Mouse (Mus musculus) kidney, embryonic 14.5 days (tissue): ENCODE results near the gene Ipo4. TPM values are rescaled to one million over a fixed set of nuclear protein-coding genes. Genes with fewer than 3 reads are reported as not detected.

Source experiments
- ATAC-seq: fragments of 200-750 bp; cut with Nextera tagmentation; 2 replicates; pipeline ENCODE4 v1.8.0; 2017; ENCODE audit warnings: moderate number of reproducible peaks, mild to moderate bottlenecking, moderate TSS enrichment, moderate library complexity; ENCODE audit not compliant: low FRiP score, low TSS enrichment
- H3K27ac ChIP-seq: fragments of 300-500 bp; sonication (generic); 2 replicates; pipeline ENCODE4 v1.5.1; 2014; ENCODE audit warnings: low read depth, mild to moderate bottlenecking, low read length, moderate library complexity, mixed read lengths
- H3K27me3 ChIP-seq: fragments of 300-500 bp; sonication (generic); 2 replicates; pipeline ENCODE4 v1.6.1; 2014; ENCODE audit warnings: mild to moderate bottlenecking, low read length; ENCODE audit not compliant: control insufficient read depth, insufficient read depth
- H3K36me3 ChIP-seq: fragments of 300-500 bp; sonication (generic); 2 replicates; pipeline ENCODE4 v1.6.1; 2014; ENCODE audit warnings: low read length, mixed read lengths; ENCODE audit not compliant: control insufficient read depth, insufficient read depth
- H3K4me1 ChIP-seq: fragments of 300-500 bp; sonication (generic); 2 replicates; pipeline ENCODE4 v1.6.1; 2014; ENCODE audit warnings: low read length, mixed read lengths; ENCODE audit not compliant: control insufficient read depth, insufficient read depth
- H3K4me2 ChIP-seq: fragments of 300-500 bp; sonication (generic); replicated peaks from 2 replicates; pipeline ENCODE4 v1.6.1; 2014; ENCODE audit warnings: low read depth, mild to moderate bottlenecking, low read length
- H3K4me3 ChIP-seq: fragments of 300-500 bp; sonication (generic); 2 replicates; pipeline ENCODE4 v1.5.1; 2014; ENCODE audit warnings: mild to moderate bottlenecking, low read length
- H3K9ac ChIP-seq: fragments of 300-500 bp; sonication (generic); 2 replicates; pipeline ENCODE4 v1.6.1; 2014; ENCODE audit warnings: low read depth, mild to moderate bottlenecking, low read length, moderate library complexity
- H3K9me3 ChIP-seq: fragments of 300-500 bp; sonication (generic); 2 replicates; pipeline ENCODE4 v1.6.1; 2016; ENCODE audit warnings: low read length; ENCODE audit not compliant: control insufficient read depth
- WGBS: fragments of 180-500 bp; shearing (Covaris S2); extraction: QIAGEN DNeasy Blood & Tissue Kit; methylation state at CpG from one replicate; pipeline ENCODE4 v1.1.7; 2014; 5-methylcytosine and 5-hydroxymethylcytosine counted together
- polyA plus RNA-seq: library from polyadenylated mRNA; unstranded; fragments of >200 nt; fragmentation: Nextera tagmentation; extraction: Ambion mirVana; gene quantifications from 2 replicates; pipeline ENCODE4 v1.2.1, GENCODE M21; 2014

The Ipo4 gene
- polyA plus RNA-seq, 1 experiment from 2014 or later = 119 TPM

- Histone ChIP-seq H3K4me2 (peak within 1 kb of the TSS; percentile 78), H3K27ac (peak within 1 kb of the TSS; percentile 70; the same call in 1 of the 2 replicates), H3K4me3 (peak within 1 kb of the TSS; percentile 70), H3K27me3 (no peaks in the 10 kb centered on the region), H3K36me3 (peaks cover 15% of the 10 kb centered on the region; the same call in 1 of the 2 replicates), H3K9ac (peak within 1 kb of the TSS; percentile 78), H3K4me1 (peaks cover 19% of the 10 kb centered on the region), H3K9me3 (no peaks in the 10 kb centered on the region)
- WGBS = 2% methylated on average over 21 of the region's 32 CpGs
- ATAC-seq = peak; percentile 90
These were observed 57.7 kb downstream of the Ipo4 start, which contains the start of gene Psme1 for GRCm38 (mm10) chr14:55577871-55578667. Psme1 (plus strand) TSS chr14:55578123.

- Histone ChIP-seq H3K27me3 (no peaks in the 10 kb centered on the region), H3K4me2 (no peak overlapping the region), H3K36me3 (peaks cover 8% of the 10 kb centered on the region; the same call in 1 of the 2 replicates), H3K4me3 (no peak overlapping the region), H3K4me1 (peaks cover 19% of the 10 kb centered on the region), H3K9ac (no peak overlapping the region), H3K9me3 (no peaks in the 10 kb centered on the region), H3K27ac (no peak overlapping the region)
- 78% methylated on average over 16 of the region's 16 CpGs for WGBS
- no peak for ATAC-seq
These were observed 59.4 kb downstream of the Ipo4 start for GRCm38 (mm10) chr14:55576376-55576775.

- Histone ChIP-seq H3K27me3 (no peaks in the 10 kb centered on the region), H3K36me3 (peaks cover 3% of the 10 kb centered on the region; the same call in 1 of the 2 replicates), H3K4me1 (peaks cover 19% of the 10 kb centered on the region), H3K4me3 (no peak overlapping the region), H3K9me3 (no peaks in the 10 kb centered on the region), H3K4me2 (peak overlapping the region; percentile 13; the same call in 1 of the 2 replicates), H3K9ac (no peak overlapping the region), H3K27ac (no peak overlapping the region)
- 76% methylated on average over 13 of the region's 13 CpGs for WGBS
- no peak for ATAC-seq
These were observed 60.0 kb downstream of the Ipo4 start for GRCm38 (mm10) chr14:55575711-55576110.

Other genes starting within 250 kb of the Ipo4 start
- 60.2 and 96.4 TPM in 2 replicates for gene Dhrs4, start 157.2 kb downstream of the Ipo4 start, polyA plus RNA-seq
- 3.0 and 3.8 TPM in 2 replicates for gene Carmil3, start 145.3 kb downstream of the Ipo4 start, polyA plus RNA-seq
- 0.18 TPM in 1 of 2 replicates, not detected in the other for gene Cpne6, start 125.5 kb downstream of the Ipo4 start, polyA plus RNA-seq
- gene Nrl, start 111.0 kb downstream of the Ipo4 start, polyA plus RNA-seq = not detected in 2 replicates
- gene Pck2, start 95.7 kb downstream of the Ipo4 start, polyA plus RNA-seq = 25.0 and 37.1 TPM in 2 replicates
- gene Dcaf11, start 76.0 kb downstream of the Ipo4 start, polyA plus RNA-seq = 62.9 and 90.2 TPM in 2 replicates
- 0.66 and 1.5 TPM in 2 replicates for gene A730061H03Rik, start 75.6 kb downstream of the Ipo4 start, polyA plus RNA-seq
- 0.96 and 1.0 TPM in 2 replicates for gene Fitm1, start 60.3 kb downstream of the Ipo4 start, polyA plus RNA-seq
- 131 and 142 TPM in 2 replicates for gene Psme1, start 57.8 kb downstream of the Ipo4 start, polyA plus RNA-seq
- 5.6 and 7.5 TPM in 2 replicates for gene Emc9, start 50.7 kb downstream of the Ipo4 start, polyA plus RNA-seq
- gene Psme2, start 44.8 kb downstream of the Ipo4 start, polyA plus RNA-seq = 224 and 286 TPM in 2 replicates
- gene Rnf31, start 44.2 kb downstream of the Ipo4 start, polyA plus RNA-seq = 12.4 and 17.7 TPM in 2 replicates
- gene Irf9, start 32.4 kb downstream of the Ipo4 start, polyA plus RNA-seq = 9.7 and 11.6 TPM in 2 replicates
- gene Rec8, start 17.9 kb downstream of the Ipo4 start, polyA plus RNA-seq = 17.5 and 25.1 TPM in 2 replicates
- gene Gm49378, start 1.9 kb upstream of the Ipo4 start, polyA plus RNA-seq = 3.4 TPM in 2 replicates
- 76.3 and 117 TPM in 2 replicates for gene Tm9sf1, start 7.8 kb upstream of the Ipo4 start, polyA plus RNA-seq
- 0.72 and 0.77 TPM in 2 replicates for gene Tssk4, start 14.2 kb upstream of the Ipo4 start, polyA plus RNA-seq
- 52.0 and 52.7 TPM in 2 replicates for gene Mdp1, start 24.6 kb upstream of the Ipo4 start, polyA plus RNA-seq
- gene Gmpr2, start 36.0 kb upstream of the Ipo4 start, polyA plus RNA-seq = 58.4 and 62.9 TPM in 2 replicates
- gene Nedd8, start 36.2 kb upstream of the Ipo4 start, polyA plus RNA-seq = 586 and 744 TPM in 2 replicates
- 40.3 and 50.1 TPM in 2 replicates for gene Tinf2, start 45.9 kb upstream of the Ipo4 start, polyA plus RNA-seq
- gene Tgm1, start 78.0 kb upstream of the Ipo4 start, polyA plus RNA-seq = 0.67 and 1.2 TPM in 2 replicates
- 27.8 and 29.3 TPM in 2 replicates for gene Rabggta, start 86.3 kb upstream of the Ipo4 start, polyA plus RNA-seq
- 75.2 and 82.3 TPM in 2 replicates for gene Dhrs1, start 109.7 kb upstream of the Ipo4 start, polyA plus RNA-seq
- gene Nop9, start 109.7 kb upstream of the Ipo4 start, polyA plus RNA-seq = 43.3 and 44.0 TPM in 2 replicates
- gene Cideb, start 122.5 kb upstream of the Ipo4 start, polyA plus RNA-seq = 2.9 and 3.6 TPM in 2 replicates
- gene Ltb4r2, start 125.5 kb upstream of the Ipo4 start, polyA plus RNA-seq = 0.08 and 0.39 TPM in 2 replicates
- gene Ltb4r1, start 130.0 kb upstream of the Ipo4 start, polyA plus RNA-seq = 0.23 TPM in 1 of 2 replicates, not detected in the other
- gene Adcy4, start 148.1 kb upstream of the Ipo4 start, polyA plus RNA-seq = 7.8 and 10.4 TPM in 2 replicates
- gene Ripk3, start 152.9 kb upstream of the Ipo4 start, polyA plus RNA-seq = 38.1 and 43.3 TPM in 2 replicates
- 26.3 and 33.8 TPM in 2 replicates for gene Nfatc4, start 187.2 kb upstream of the Ipo4 start, polyA plus RNA-seq
- 11.0 and 15.6 TPM in 2 replicates for gene Nynrin, start 218.1 kb upstream of the Ipo4 start, polyA plus RNA-seq
- 0.23 and 0.31 TPM in 2 replicates for gene Cbln3, start 248.4 kb upstream of the Ipo4 start, polyA plus RNA-seq
- gene Khnyn, start 249.0 kb upstream of the Ipo4 start, polyA plus RNA-seq = 7.0 and 9.7 TPM in 2 replicates